Mouse (Mus musculus) lung, postnatal 4 days (tissue): ENCODE measurements around the gene Emg1.

ENCODE experiments used
- DNase-seq, 2 experiments: peaks; one replicate each; pipeline ENCODE4 v3.0.0; 2021

The Emg1 gene

GRCm38 (mm10) chr6:124711824-124712782 lies at the start of gene Emg1, which contains the start of gene Phb2:
Gene Emg1 (minus strand): TSS chr6:124712178.
Gene Phb2 (plus strand): TSS chr6:124712336.
- peak; percentile 99 for DNase-seq

GRCm38 (mm10) chr6:124759259-124759658 lies 47.3 kb upstream of the Emg1 start:
- peak; percentile 82 to 90 for DNase-seq

GRCm38 (mm10) chr6:124758849-124759232 lies 46.9 kb upstream of the Emg1 start:
- no peak for DNase-seq

GRCm38 (mm10) chr6:124757909-124758848 lies 46.2 kb upstream of the Emg1 start:
- DNase-seq, result peak; percentile 61 to 76

GRCm38 (mm10) chr6:124757351-124757880 lies 45.4 kb upstream of the Emg1 start:
- no peak for DNase-seq

- peak; percentile 89 to 92 for DNase-seq
Measured at GRCm38 (mm10) chr6:124756652-124757350, 44.8 kb upstream of the Emg1 start.

GRCm38 (mm10) chr6:124755831-124756595 lies 44.0 kb upstream of the Emg1 start, which contains the start of the genes Gm45234 and Atn1:
Gene Gm45234 (minus strand): TSS chr6:124756021.
Gene Atn1 (minus strand): TSS chr6:124756524.
- peak; percentile 80 to 85 for DNase-seq

GRCm38 (mm10) chr6:124755306-124755705 lies 43.3 kb upstream of the Emg1 start:
- no peak for DNase-seq

- DNase-seq, result no peak
Measured at GRCm38 (mm10) chr6:124753861-124754260, 41.9 kb upstream of the Emg1 start.

- no peak for DNase-seq
Measured at GRCm38 (mm10) chr6:124750405-124750804, 38.4 kb upstream of the Emg1 start.

GRCm38 (mm10) chr6:124746654-124747632 lies 35.0 kb upstream of the Emg1 start:
- no peak for DNase-seq

GRCm38 (mm10) chr6:124746296-124746605 lies 34.3 kb upstream of the Emg1 start:
- no peak for DNase-seq

- peak; percentile 96 to 97 for DNase-seq
Measured at GRCm38 (mm10) chr6:124745490-124746295, 33.7 kb upstream of the Emg1 start.

GRCm38 (mm10) chr6:124744755-124745321 lies 32.9 kb upstream of the Emg1 start:
- DNase-seq, result peak in 1 of 2 experiments; percentile 40

GRCm38 (mm10) chr6:124743647-124744046 lies 31.7 kb upstream of the Emg1 start:
- DNase-seq, result no peak

- no peak for DNase-seq
Measured at GRCm38 (mm10) chr6:124742839-124743514, 31.0 kb upstream of the Emg1 start.

- no peak for DNase-seq
Measured at GRCm38 (mm10) chr6:124741842-124742241, 29.9 kb upstream of the Emg1 start.
